Mouse (Mus musculus): ENCODE results near the gene Muc1. TPM values are rescaled to one million over a fixed set of nuclear protein-coding genes. Genes with fewer than 3 reads are reported as not detected.

The Muc1 gene
- polyA plus RNA-seq, 1 experiment from 2014 or later: 0.53 TPM

DNA sequence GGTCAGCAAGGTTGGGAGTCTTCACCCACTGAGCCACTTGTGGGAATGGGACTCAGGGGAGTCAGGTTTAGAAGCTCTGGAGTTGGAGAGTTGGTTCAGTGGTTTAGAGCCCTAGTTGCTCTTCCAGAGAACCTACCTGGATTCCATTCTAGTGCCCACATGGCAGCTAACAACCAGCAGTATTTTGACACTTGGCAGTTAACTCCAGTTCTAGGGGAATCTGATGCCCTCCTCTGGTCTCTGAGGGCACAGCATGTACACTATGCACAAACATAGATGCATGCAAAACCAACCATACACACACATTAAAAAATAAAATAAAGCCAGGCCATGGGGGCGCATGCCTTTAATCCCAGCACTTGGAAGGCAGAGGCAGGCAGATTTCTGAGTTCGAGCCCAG is 35.0 kb upstream of the Muc1 start:
- H3K4me3 ChIP-seq (replicated peaks): no peak overlapping the region
- H3K27ac ChIP-seq: no peak overlapping the region
- ATAC-seq (ENCODE audit: insufficient number of reproducible peaks, insufficient read depth, low FRiP score, low TSS enrichment, low read depth): no peak
- H3K4me2 ChIP-seq: no peak overlapping the region
- WGBS: 88% methylated on average over 2 of the region's 2 CpGs
- peaks cover 6% of the 10 kb centered on the region for H3K36me3 ChIP-seq
- H3K4me1 ChIP-seq (replicated peaks): peaks cover 8% of the 10 kb centered on the region
- H3K9ac ChIP-seq (replicated peaks): no peak overlapping the region
- H3K27me3 ChIP-seq: no peaks in the 10 kb centered on the region
- H3K9me3 ChIP-seq: no peaks in the 10 kb centered on the region

DNA sequence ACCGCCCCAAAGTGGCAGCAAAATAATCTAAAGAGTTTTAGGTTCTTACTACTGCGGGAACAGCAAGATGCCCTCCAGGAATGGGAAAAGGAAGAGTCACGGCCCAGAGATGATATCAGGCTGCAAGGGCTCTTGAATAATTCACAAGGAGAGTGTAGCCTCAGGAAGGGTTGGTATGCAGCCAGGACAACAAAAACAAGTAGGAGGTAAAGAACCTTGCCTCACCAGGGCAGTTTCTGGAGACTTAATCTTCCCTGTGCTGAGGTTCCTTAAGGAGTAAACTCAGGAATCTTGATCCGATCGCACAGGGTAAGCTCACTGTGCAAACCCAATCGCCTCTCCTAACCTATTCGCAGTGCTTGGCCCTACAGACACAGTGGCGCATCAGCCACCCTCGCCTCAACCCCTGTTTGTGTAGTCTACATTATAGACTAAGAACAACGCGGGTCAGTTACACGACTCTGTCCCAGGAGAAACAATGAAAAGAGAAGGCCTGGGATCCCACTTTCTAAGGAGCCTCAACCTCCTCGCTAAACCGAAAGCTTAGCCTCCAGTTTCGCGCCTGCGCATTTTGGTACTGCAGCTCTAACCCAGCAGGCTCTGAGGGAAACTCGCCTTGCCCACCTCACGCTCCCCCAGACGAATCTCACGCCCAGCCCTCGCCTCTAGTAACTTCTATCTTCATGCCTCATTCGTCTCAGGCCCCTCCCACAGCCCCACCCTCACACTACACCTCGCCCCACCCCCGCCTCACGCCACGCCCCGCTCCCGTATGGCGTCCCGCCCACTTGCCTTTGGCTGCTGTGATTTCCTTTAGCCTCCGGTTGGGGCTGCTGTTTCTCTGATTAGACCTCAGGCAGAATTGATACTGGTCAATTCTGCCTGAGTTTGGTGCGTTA is 32.6 kb upstream of the Muc1 start:
- H3K9me3 ChIP-seq: no peaks in the 10 kb centered on the region
- peak overlapping the region; percentile 37 for H3K4me3 ChIP-seq (replicated peaks)
- H3K4me1 ChIP-seq (replicated peaks): peaks cover 8% of the 10 kb centered on the region
- peak overlapping the region; percentile 89 for H3K27ac ChIP-seq
- WGBS: 10% methylated on average over 33 of the region's 33 CpGs
- H3K27me3 ChIP-seq: no peaks in the 10 kb centered on the region
- H3K4me2 ChIP-seq: peak overlapping the region; percentile 63
- no peaks in the 10 kb centered on the region for H3K36me3 ChIP-seq
- peak; percentile 96 for ATAC-seq (ENCODE audit: insufficient number of reproducible peaks, insufficient read depth, low FRiP score, low TSS enrichment, low read depth)
- H3K9ac ChIP-seq (replicated peaks): peak overlapping the region; percentile 53

DNA sequence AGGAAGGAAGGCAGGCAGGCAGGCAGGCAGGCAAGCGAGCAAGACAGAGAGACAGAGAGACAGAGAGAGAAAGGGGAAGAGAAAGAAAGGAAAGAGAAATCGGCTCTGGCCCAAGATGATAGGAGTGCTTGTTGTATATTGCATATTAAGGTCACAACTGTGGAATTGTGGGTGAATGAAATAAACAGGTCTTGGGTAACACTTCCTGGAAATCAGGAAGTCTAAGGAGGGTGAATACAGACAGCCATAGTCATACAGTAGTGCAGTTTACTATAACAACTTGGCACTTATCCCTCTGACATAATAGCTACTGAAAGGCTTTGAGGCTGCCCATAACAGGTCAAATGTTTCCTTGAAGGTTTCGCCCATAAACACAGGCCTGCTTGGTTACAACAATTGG is 29.0 kb upstream of the Muc1 start:
- Histone ChIP-seq H3K9ac (replicated peaks) (no peak overlapping the region), H3K36me3 (no peaks in the 10 kb centered on the region), H3K27ac (no peak overlapping the region), H3K9me3 (no peaks in the 10 kb centered on the region), H3K4me2 (no peak overlapping the region), H3K4me3 (replicated peaks) (no peak overlapping the region), H3K27me3 (no peaks in the 10 kb centered on the region), H3K4me1 (replicated peaks) (peaks cover 13% of the 10 kb centered on the region)
- WGBS: 74% methylated on average over 3 of the region's 3 CpGs
- ATAC-seq (ENCODE audit: insufficient number of reproducible peaks, insufficient read depth, low FRiP score, low TSS enrichment, low read depth): no peak

DNA sequence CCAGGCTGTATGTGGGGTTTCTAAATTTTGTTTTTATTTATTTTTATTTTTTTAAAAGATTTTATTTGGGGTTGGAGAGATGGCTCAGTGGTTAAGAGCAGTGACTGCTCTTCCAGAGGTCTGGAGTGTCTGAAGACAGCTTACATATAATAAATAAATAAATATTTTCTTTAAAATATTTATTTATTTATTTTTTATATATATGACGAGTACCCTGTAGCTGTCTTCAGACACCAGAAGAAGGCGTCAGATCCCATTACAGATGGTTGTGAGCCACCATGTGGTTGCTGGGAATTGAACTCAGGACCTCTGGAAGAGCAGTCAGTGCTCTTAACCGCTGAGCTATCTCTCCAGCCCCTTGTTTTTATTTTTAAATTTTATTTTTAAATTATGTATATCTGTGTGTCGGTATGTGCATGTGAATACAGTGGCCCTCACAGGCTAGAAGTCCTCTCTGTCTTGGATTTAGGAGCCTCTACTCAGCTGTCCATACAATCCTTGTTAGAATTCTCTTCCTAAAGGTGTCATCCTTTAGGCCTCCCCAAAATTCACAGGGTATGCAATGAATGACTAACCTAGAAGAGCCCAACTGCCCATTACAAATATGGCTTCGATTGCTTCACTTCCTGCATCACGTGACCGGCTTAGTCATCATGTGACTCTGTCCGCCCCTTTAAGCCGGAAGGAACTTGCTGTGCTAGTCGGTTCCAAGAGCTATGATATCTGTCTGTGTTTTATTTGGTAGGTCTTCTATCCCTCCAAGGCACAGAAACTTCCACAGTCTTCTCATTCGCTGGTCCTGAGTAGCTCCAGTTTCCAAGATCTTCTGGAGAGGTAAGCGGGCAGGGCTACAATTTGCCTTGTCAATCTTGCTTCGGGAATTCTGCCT is 26.4 kb upstream of the Muc1 start, which contains the start of gene Gba:
TSS of gene Gba (plus strand) at position 676 of the 889 bp plus-strand sequence.
- 29% methylated on average over 13 of the region's 13 CpGs for WGBS
- Histone ChIP-seq H3K36me3 (peaks cover 24% of the 10 kb centered on the region), H3K9ac (replicated peaks) (peak within 1 kb of the TSS; percentile 46; the same call in 1 of the 2 replicates), H3K4me2 (peak within 1 kb of the TSS; percentile 55), H3K4me1 (replicated peaks) (peaks cover 5% of the 10 kb centered on the region), H3K27ac (no peak within 1 kb of the TSS), H3K4me3 (replicated peaks) (peak within 1 kb of the TSS; percentile 51), H3K9me3 (no peaks in the 10 kb centered on the region), H3K27me3 (no peaks in the 10 kb centered on the region)
- peak; percentile 77 for ATAC-seq (ENCODE audit: insufficient number of reproducible peaks, insufficient read depth, low FRiP score, low TSS enrichment, low read depth)

DNA sequence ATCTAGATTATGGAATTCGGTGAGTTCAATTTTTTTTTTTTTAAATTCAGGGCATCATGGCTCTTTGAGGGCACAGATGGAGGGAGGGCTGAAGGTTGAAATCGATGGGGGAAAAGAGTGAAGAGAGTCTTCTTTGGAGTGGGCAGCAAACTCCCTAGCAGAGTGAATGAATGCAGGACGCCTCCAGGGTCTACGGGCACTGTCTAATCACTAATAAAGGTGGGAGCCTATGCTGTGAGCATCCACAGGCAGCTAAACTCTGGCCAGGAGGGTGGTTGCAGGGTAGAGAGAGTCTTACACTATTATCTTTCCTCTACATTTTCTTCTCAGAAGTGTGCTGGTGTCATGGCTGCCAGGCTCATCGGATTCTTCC is 25.7 kb upstream of the Muc1 start:
- Histone ChIP-seq H3K27ac (no peak overlapping the region), H3K4me2 (peak overlapping the region; percentile 55), H3K4me3 (replicated peaks) (peak overlapping the region; percentile 51), H3K9me3 (no peaks in the 10 kb centered on the region), H3K27me3 (no peaks in the 10 kb centered on the region), H3K36me3 (peaks cover 30% of the 10 kb centered on the region), H3K4me1 (replicated peaks) (peaks cover 5% of the 10 kb centered on the region), H3K9ac (replicated peaks) (peak overlapping the region; percentile 46; the same call in 1 of the 2 replicates)
- ATAC-seq (ENCODE audit: insufficient number of reproducible peaks, insufficient read depth, low FRiP score, low TSS enrichment, low read depth): no peak
- 40% methylated on average over 5 of the region's 5 CpGs for WGBS

DNA sequence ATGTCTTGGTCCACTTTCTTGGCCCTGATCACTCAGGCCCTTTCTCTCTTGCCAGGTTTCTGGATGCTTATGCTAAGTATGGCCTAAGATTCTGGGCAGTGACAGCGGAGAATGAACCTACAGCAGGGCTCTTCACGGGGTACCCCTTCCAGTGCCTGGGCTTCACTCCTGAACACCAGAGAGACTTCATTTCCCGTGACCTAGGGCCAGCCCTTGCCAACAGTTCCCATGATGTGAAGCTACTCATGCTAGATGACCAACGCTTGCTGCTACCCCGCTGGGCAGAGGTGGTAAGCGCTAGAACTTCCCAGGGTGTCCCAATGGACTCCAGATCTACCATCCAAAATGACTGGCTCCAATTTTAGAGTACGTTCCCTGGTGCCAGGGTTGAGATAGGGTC is 22.8 kb upstream of the Muc1 start:
- no peak overlapping the region for H3K9ac ChIP-seq (replicated peaks)
- H3K27me3 ChIP-seq: no peaks in the 10 kb centered on the region
- peaks cover 60% of the 10 kb centered on the region for H3K36me3 ChIP-seq
- 91% methylated on average over 7 of the region's 7 CpGs for WGBS
- H3K4me3 ChIP-seq (replicated peaks): no peak overlapping the region
- H3K27ac ChIP-seq: no peak overlapping the region
- peaks cover 5% of the 10 kb centered on the region for H3K4me1 ChIP-seq (replicated peaks)
- no peak for ATAC-seq (ENCODE audit: insufficient number of reproducible peaks, insufficient read depth, low FRiP score, low TSS enrichment, low read depth)
- no peak overlapping the region for H3K4me2 ChIP-seq
- no peaks in the 10 kb centered on the region for H3K9me3 ChIP-seq

DNA sequence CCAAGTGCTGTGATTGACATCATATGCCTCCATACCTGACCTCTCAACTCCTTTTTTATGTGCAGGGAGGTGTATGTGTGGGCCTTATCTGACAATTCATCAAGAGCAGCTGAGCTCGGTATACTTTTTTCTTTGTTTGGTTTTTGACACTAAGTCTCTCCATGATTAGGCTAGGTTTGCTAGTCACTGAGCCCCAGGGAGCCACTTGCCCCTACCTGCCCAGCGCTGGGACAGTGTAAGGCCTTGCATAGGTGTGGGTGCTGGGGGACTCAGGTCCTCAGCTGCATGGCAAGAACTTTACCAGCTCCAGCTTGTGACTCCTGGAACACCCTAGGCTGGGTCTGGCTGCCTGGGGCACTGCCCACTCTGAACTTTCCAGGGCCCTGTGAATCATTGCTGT is 22.2 kb upstream of the Muc1 start:
- no peaks in the 10 kb centered on the region for H3K27me3 ChIP-seq
- no peak overlapping the region for H3K4me2 ChIP-seq
- WGBS: 88% methylated on average over 2 of the region's 2 CpGs
- H3K4me1 ChIP-seq (replicated peaks): peaks cover 5% of the 10 kb centered on the region
- H3K9ac ChIP-seq (replicated peaks): no peak overlapping the region
- no peaks in the 10 kb centered on the region for H3K9me3 ChIP-seq
- peaks cover 61% of the 10 kb centered on the region for H3K36me3 ChIP-seq
- no peak overlapping the region for H3K27ac ChIP-seq
- H3K4me3 ChIP-seq (replicated peaks): no peak overlapping the region
- no peak for ATAC-seq (ENCODE audit: insufficient number of reproducible peaks, insufficient read depth, low FRiP score, low TSS enrichment, low read depth)

DNA sequence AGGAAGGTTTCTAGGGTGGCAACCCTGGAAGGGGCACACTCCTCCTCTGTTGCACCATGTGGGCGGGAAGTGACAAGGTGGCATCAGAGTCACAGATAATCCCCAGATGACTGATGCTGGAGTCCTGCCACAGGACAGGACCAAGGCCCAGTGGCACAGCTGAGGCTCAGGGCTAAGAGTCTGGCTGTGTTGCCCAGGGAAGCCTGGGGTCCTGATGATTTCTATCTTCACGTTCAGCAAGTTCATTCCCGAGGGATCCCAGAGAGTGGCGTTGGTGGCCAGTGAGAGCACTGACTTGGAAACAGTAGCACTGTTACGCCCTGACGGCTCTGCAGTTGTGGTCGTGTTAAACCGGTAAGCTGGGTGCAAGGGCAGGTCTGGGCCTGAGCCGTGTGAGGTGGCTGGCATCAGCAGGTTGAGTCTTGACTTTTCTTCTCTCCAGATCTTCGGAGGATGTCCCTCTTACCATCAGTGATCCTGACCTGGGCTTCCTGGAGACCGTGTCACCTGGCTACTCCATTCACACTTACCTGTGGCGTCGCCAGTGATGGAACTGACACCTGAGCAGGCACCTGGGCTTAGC is 20.7 kb upstream of the Muc1 start:
- H3K9ac ChIP-seq (replicated peaks): no peak overlapping the region
- no peaks in the 10 kb centered on the region for H3K27me3 ChIP-seq
- no peak overlapping the region for H3K4me2 ChIP-seq
- H3K9me3 ChIP-seq: no peaks in the 10 kb centered on the region
- no peak for ATAC-seq (ENCODE audit: insufficient number of reproducible peaks, insufficient read depth, low FRiP score, low TSS enrichment, low read depth)
- whole genome bisulfite sequencing: 84% methylated on average over 13 of the region's 13 CpGs
- H3K4me3 ChIP-seq (replicated peaks): no peak overlapping the region
- H3K36me3 ChIP-seq: peaks cover 64% of the 10 kb centered on the region
- H3K4me1 ChIP-seq (replicated peaks): peaks cover 13% of the 10 kb centered on the region
- no peak overlapping the region for H3K27ac ChIP-seq

DNA sequence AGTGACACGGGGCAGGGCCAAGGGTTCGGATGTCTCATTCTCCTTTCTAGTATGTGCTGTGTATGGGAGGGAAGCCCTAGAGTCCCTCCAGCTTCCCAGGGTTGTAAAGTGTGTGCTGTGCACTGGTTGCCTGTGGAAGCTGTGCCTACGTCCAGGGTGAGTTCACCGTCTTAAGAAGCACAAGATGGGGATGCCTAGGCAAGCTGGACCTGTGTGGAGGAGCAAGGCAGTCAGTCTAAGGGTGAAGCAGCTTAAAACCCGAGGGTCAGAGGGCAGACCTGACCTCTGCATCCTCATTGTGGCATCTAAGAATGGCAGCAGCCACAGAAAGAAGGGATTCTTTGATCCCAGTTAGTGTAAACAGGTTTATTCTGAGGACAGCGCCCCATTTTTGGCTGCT is 20.1 kb upstream of the Muc1 start:
- no peak for ATAC-seq (ENCODE audit: insufficient number of reproducible peaks, insufficient read depth, low FRiP score, low TSS enrichment, low read depth)
- Histone ChIP-seq H3K27ac (no peak overlapping the region), H3K4me1 (replicated peaks) (peaks cover 11% of the 10 kb centered on the region), H3K9me3 (no peaks in the 10 kb centered on the region), H3K4me3 (replicated peaks) (no peak overlapping the region), H3K36me3 (peaks cover 64% of the 10 kb centered on the region), H3K4me2 (no peak overlapping the region), H3K9ac (replicated peaks) (no peak overlapping the region), H3K27me3 (no peaks in the 10 kb centered on the region)
- WGBS: 88% methylated on average over 6 of the region's 6 CpGs

DNA sequence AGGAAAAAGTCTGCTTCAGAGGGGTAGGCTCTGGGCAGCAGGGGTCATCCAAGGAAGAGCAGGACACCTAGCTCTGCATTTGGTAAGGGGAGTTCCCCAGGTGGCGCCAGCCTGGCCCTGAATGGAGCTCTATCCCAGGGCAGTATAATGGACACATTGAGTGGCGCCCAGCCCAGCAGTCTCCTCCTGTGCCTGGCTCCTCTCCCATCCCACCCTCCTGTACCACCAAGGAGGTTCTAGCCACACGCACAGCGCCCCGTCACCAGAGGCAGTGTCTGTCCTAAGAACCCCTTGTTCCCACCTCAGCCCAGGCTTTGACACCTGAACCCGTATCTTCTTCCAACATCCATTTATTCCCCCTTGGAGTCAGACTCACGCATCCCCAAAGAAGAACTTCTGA is 19.1 kb upstream of the Muc1 start:
- 92% methylated on average over 7 of the region's 7 CpGs for WGBS
- H3K27me3 ChIP-seq: no peaks in the 10 kb centered on the region
- no peak overlapping the region for H3K27ac ChIP-seq
- H3K4me3 ChIP-seq (replicated peaks): no peak overlapping the region
- H3K9me3 ChIP-seq: no peaks in the 10 kb centered on the region
- no peak for ATAC-seq (ENCODE audit: insufficient number of reproducible peaks, insufficient read depth, low FRiP score, low TSS enrichment, low read depth)
- H3K36me3 ChIP-seq: peaks cover 64% of the 10 kb centered on the region
- H3K4me1 ChIP-seq (replicated peaks): peaks cover 12% of the 10 kb centered on the region
- no peak overlapping the region for H3K4me2 ChIP-seq
- no peak overlapping the region for H3K9ac ChIP-seq (replicated peaks)

DNA sequence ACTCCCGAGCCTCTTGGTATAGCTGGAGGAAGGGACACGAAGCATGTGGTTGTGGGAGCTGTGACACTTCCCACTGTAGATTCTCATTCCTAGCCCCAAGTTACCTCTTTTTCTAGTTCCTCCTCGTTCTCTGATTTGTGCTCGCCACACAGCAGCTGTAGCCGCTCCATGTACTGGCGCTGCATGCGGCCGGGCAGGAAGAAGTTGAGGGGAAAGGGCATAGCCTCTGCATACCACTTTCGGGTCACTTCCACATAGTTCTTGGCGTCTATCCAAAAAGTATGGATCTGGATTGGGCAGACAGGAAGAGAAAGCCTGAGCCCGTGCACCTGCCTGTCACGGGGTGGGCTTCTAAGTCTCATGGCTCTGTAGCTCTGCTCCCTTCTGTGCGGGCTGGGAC is 18.7 kb upstream of the Muc1 start:
- H3K4me2 ChIP-seq: no peak overlapping the region
- H3K4me3 ChIP-seq (replicated peaks): no peak overlapping the region
- H3K4me1 ChIP-seq (replicated peaks): peaks cover 17% of the 10 kb centered on the region
- WGBS: 90% methylated on average over 13 of the region's 13 CpGs
- H3K36me3 ChIP-seq: peaks cover 63% of the 10 kb centered on the region
- no peaks in the 10 kb centered on the region for H3K9me3 ChIP-seq
- H3K27me3 ChIP-seq: no peaks in the 10 kb centered on the region
- H3K9ac ChIP-seq (replicated peaks): no peak overlapping the region
- H3K27ac ChIP-seq: no peak overlapping the region
- ATAC-seq (ENCODE audit: insufficient number of reproducible peaks, insufficient read depth, low FRiP score, low TSS enrichment, low read depth): no peak
